Mouse (Mus musculus) mouse trophoblast stem cell (cell line): Measurements from ENCODE around the gene Dynll2.

Experiments
- in situ Hi-C, 2 experiments: fragments of 300-500 bp; cut with MseI, MboI; formaldehyde crosslinking; loops; 2 replicates in 1 of 2; 3 replicates in 1 of 2; pipeline ENCODE4 v1.15.1; 2025

Gene Dynll2

DNA sequence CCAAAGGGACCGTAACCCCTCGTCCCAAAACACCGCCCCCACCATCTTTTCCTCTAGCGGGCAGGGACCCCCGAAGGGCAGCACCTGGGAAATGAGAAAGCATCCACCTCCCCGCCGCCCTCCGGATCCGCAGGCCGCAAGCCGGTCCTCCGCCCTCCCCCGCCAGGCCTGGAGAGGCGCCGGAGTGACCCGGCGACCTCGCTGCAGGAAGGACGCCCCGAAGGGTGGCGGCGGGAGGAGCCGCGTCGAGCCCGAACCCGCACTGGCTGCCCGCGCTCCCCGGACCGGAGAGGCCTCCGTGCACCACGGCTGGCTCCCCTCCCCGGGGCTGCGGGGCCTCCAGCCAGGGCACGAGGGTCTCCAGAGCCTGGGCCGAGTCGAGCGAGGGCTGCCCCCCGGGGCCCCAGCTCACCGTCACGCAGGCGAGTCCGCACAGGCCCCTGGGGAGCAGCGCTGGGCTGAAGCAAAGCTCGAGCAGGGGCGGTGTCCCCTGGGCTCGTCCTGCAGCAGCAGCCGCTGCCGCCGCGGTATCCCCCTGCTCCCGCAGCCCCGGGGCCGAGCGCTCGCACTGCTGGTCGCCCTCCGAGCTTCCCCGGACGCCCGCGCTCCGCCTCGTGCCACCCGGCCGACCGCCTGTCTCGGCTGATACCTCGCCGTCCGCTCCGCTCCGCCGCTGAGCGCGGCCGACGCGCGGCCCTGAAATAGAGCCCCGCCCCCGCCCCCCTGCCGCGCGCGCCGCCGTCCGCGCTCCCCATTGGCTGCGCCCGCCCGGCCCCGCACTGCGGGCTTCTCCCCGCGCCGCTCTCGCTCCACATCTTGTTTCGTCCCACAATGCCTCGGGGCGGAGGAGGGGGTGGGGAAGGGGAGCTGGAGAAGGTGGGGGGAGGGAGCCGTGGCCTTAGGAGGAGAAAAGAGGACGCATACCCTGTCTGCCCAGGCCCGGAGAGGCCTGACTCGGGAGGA lies at the start of gene Dynll2:
Dynll2 (minus strand) TSS at position 703 of the 963 bp plus-strand sequence.
- in situ Hi-C loops, result no loop called here

DNA sequence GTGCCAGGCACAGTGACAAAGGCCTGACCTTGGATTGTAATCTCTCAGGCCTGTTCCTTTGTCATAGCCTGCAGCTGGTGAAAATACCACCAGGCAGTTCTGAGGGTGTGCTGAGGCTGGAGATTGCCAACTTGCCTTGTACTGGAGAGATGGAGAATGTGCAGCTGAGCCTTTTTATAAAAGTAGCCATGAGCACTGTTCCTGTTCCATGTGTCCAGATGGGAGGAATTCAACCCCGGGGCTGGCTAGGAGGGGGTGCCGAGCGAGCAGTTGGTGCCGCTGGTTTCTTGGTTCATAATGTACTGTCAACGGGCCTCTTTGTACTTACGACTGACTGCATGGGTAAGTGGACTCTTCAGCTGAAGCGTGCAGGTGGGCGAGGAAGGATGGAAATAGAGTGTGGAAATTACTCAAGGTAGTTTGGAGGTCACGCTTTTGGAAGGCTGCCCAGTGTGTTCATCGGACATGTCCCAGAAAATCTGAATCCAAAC lies 49.5 kb upstream of the Dynll2 start:
- in situ Hi-C loops, result no loop called here

DNA sequence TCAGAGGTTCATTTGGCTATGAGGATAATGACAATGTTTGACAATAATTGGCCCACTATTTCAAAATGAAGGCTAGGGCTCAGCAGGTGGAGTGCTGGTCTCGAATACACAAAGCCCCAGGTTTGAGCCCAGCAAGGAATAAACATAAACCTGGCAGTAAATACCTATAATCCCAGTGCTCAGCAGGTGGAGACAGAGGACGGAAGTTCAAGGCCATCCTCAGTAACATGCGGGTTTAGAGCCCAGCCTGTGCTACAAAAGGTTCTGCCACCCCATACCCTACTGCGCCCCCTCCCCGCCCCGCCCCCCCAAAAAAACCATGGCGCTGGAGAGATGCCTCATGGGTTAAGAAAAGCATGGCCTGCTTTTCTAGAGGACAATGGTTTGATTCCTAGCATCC lies 48.6 kb upstream of the Dynll2 start:
- in situ Hi-C loops, result no loop called here

DNA sequence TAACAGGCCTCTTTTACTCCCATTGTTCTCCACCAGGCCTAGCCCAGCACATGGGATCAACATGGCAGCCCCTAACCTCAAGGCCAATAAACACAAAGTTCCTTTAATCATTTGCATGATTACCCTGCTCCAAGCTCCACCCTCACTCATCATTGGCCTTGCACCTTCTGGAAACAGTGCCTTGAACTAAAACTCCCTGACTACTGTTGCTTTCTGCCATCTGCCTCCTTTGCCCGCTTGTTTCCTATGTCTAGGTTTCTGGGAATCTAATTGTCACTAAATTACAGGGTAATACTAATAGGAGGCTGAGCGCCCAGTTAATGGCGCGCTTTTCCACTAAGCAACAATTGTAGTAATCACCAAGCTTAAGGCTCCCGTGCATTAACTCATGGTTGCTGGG lies 44.4 kb upstream of the Dynll2 start:
- in situ Hi-C loops, result no loop called here

DNA sequence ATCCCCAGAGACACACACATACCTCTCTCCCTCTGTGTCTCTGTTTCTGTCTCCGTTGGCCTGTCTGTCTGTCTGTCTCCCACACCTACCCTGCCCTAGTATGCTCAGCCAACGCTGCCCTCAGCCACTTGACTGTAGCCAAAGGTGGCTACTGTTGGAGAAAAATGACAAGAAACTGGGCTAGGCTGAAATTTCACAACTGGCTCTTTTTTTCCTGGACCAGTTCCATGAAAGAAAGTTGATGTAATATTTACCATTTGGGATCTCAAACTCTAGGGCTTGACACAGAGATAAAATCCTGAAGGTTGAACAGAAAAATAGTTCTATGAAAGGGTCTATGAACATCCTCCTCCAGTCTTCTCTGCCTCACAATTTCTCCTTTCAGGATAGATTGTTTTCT lies 43.5 kb upstream of the Dynll2 start:
- in situ Hi-C loops, result no loop called here

DNA sequence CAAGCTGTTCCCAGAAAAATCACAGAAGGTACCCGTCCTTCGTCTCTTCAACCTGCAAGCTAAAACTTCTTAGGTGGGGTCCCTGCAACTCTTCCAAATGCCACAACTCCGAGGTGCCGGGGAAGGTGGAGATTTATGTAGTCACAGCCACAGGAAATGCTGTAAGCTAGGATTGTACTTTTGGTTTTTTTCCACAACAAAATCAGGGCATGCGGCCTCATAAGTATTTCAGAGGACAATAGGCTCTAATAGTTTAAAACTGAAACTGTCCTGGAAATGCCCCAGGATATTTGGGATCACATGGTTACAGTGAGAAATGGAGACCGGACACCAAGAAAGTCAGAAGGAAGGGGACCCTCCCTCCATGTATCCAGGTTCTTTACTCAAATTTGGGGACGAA lies 42.9 kb upstream of the Dynll2 start:
- in situ Hi-C loops, result no loop called here

DNA sequence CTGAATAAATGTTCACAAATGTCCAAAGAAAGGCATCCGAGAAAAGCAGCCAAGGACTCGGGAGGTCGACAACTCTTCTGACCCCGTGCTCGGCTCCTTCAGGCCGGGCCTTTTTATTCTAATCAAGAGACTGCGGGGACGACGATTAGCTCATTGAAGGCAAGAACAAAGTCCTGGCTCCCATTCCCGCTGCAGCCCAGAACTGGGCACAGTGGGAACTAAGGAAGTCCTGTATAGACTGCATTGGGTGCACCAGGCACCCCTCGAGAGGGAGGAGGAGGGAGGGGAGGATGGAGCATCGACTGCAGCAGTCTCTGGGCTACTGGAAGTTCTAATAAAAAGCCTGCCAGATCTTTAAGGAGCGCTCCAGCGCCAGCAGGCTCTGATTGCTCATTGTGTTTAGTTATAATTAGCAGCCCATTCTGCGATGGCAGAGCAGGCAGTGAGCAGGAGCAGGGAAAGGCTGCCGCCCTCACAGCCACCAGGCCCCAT lies 40.9 kb upstream of the Dynll2 start:
- in situ Hi-C loops, result no loop called here

DNA sequence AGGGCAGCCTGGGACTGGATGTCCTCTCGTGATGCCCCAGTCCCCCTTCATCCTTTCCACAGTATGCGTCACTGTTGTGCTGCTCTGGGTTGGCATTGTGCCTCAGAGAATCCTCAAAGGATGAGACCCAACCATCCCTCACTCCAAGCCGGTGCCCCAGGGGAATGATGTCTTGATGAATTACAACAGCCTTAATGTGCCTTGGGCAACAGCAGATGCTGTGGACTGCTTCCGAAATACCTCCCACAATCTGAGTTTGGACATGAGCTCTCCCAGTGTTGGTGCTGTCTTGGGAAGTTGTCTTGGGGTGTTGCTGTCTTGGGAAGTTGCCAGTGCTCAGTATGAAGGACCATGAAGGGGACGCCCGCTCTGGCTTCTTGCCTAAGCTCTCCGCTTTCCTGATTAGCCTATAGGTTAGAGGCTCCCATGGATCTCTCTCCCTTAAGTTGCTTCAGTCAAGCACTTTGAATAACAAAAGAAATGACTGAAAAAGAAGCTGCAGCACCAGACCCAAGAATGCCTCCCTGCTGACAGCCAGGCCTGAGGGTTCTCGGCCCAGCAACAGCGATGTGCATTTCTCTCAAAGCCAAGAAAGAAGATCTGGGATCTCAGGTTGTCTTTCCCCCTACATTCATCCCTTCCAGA lies 40.2 kb upstream of the Dynll2 start:
- in situ Hi-C loops, result no loop called here

DNA sequence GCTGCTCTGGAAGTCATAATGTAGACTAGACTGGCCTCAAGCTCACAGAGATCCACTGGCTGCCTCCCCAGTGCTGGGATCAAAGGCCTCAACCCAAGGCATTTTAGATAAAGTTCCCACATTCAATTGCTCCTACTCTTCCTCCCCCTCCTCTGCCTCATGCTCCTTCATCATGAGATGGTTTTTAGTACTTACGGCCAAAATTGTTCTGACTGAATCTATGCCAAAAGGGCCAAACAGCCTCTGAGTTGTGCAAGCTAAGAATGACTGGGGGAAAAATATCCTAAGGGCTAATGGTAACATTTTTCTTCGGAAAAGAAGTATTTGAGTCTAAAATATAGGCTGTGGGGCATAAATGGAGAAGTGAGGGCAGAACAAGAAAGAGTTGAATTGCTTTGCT lies 36.6 kb upstream of the Dynll2 start:
- in situ Hi-C loops, result no loop called here

DNA sequence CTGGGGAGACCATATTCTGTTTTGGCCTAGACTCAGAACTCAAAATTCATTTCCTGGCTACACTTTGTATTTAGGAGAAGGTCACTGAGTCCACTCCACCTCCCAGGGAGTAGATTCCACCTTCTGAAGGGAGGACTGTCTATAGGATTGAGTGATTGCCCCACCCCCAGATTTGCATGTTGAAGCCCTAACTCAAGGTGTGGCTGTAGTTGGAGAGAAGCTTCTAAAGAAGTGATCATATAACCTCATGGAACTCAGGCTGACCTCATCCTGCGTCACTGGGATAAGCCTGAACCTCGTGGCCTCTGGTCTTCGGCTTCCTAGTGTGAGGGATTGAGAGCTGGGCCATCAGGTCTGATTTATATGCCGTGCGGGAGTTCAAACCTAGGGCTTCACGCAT lies 28.5 kb upstream of the Dynll2 start:
- in situ Hi-C loops, result no loop called here

DNA sequence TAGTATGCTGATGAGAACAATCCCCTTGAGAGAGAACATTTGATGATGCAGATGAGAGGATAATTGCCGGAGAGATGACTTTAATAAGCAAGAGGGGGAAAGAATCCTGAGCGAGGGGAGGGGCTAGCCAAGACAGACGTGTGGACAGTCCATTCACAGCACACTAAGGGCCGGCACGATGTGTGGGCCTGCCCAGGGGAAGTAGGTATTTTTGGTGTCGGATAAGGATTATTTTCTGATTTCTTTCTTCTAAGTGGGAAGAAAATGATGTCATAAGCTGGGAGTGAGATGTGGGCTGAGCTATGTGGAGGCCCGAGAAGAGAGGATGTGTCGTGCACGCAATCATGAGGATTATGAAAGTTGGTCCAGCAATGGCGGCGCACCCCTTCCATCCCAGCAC lies 27.8 kb upstream of the Dynll2 start:
- in situ Hi-C loops, result no loop called here

DNA sequence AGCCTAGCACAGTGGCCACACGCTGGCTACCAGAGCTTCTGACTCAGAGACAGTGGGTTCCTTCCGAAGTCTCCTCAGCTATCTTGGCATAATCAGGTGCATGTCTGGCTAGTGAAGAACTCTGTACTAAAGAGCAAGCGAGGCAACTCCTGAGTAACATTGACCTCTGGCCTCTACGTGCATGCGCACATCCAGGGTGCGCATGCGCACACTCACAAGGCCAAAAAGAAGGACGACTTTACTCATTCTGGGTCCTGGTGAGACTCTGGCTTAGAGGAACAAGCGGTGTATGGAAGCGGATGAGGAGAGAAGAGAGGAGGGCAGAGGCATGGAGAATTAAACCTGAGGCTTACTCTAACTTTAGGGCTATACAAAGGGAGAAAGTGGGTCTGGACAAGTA lies 26.3 kb upstream of the Dynll2 start:
- in situ Hi-C loops, result no loop called here

DNA sequence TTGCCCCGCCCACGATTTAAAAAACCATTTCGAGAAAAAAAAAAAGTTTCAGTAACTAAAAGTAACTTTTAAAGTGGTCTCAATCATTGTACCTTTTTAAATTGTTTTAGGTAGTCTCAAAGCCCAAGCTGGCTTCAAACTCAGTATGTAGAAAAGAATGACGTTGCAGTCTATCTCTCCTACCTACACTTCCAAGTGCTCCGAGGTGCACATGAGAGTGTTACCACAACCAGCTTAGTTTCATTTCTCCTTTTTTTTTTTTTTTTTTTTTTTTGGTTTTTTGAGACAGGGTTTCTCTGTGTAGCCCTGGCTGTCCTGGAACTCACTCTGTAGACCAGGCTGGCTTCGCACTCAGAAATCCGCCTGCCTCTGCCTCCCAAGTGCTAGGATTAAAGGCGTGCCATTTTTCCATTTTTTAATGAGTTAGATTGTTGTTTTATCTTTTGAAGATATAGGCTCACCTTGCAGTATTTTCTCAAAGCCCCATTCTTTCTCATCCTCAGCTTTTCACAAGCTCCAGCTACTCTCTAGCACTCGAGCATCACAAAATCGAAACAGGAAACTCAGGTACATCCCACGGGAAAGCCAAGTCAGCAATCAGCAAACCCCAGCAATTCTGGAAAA lies 25.4 kb upstream of the Dynll2 start:
- in situ Hi-C loops, result no loop called here

DNA sequence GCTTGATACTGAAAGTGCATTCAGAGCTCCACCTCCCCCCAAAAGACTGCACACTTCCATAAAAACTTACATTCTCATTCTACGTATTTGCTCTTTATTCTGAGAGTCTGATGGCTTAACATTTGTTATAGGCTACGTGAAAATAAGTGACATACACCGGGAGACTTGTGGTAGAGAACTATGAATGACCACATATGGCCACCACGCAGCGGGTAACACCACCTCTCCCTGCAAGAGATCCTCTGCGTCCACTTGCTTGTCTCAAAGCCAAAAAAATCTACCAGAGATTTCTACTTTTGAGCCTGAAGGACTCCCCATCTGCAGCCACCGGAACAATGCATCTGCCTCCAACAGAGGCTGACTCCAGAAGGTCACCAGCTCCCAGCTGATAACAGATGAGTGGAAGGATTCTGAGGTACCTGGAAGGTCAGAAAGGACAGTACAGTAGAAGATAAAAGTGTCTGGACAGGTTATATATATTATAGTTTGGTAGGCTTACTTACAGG lies 24.6 kb upstream of the Dynll2 start:
- in situ Hi-C loops, result no loop called here

DNA sequence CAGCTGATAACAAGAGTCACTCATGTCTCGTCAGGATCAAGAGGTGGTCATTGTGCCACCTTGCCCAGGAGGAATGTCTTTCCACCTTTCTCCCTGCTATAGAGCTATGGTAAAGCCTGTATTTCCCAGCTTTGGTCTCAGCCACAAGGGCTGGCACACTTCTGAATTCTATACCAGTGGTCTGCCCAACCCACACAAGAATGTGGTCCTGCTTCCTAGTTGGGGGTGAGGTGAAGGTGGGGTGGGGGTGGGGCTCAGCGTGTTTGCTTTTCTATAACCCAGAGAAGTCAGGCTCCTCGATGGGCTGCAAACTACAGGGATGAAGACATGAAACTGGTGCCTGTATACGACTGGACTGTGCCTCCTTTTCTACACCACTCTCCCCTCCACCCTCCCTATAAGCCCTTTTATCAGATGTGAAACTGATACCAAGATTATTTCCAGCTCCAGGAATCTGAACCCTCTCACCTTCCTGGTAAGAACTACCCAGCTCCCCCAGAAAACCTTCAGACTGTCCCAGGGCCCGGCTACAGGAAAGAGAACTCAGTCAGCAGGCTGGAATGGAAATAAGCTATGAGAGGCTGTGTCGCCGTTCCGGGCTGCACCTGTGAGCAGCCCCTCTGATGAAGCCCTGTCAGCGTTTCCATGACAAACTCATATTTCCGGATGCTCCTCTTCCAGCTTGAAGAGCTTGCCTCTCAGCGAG lies 24.0 kb upstream of the Dynll2 start:
- in situ Hi-C loops, result no loop called here

DNA sequence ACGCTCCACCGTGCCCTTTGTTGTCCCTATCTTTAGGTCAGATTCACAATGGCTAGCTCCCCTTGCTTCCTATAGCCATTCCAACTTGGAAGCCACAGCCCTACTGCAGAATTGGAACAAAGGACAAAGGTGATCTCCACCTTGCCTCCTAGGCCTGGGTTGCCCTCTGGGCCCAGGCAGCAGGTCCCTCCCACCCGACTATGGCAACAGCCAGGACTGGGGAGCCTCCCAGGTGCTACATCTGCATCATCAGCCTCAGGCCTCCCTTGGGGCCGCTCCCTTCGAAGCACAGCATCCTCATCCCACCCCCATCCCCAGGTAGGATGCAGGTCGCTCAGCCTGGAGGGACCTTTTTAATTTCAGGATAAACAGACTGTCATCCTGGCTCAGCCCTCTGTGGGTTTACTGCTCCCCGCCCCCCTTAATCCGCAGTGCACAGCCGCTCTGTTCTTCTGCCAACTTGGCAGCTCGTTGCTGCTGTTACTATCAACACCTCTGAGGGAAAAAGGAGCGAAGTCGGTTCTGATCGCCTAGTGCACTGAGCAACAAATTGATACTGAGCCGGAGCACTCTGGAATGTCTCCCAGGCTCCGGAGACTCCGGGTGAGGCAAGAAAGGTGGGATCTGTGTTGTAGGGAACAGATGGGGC lies 22.3 kb upstream of the Dynll2 start:
- in situ Hi-C loops, result no loop called here

DNA sequence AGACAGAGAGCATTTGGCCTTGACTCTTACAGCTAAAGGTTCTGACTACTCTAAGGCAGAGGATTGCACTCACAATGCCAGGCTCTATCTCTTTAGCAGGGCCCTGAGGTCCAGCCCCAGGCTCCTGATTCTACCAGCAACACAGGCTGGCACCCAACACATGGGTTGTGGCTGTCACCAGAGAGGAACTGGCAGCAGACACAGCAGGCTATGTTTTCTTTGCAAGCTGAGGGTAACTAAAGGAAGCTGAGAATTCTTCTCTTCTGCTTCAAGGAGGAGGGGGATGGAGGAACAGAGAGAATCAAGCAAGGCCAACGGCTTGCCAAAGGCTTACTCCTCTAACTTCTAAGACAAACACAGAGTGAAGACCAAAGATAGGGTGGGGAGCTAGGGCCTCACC lies 21.3 kb upstream of the Dynll2 start:
- in situ Hi-C loops, result no loop called here

DNA sequence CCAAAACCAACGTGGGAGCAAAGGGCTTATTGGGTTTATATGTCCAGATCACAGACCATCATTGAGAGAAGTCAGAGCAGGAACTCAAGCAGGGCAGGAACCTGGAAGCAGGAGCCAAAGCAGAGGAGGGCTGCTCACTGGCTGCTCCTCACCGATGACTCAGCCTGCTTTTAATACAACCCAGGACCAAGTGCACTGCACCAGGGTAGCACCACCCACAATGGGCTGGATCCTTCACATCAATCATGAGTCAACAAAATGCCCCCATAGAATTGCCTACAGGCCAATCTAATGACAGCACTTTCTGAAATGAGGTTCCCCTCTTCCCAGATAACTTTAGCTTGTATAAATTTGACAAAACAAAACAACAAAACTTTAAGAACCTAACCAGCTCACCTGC lies 16.8 kb upstream of the Dynll2 start:
- in situ Hi-C loops, result no loop called here

DNA sequence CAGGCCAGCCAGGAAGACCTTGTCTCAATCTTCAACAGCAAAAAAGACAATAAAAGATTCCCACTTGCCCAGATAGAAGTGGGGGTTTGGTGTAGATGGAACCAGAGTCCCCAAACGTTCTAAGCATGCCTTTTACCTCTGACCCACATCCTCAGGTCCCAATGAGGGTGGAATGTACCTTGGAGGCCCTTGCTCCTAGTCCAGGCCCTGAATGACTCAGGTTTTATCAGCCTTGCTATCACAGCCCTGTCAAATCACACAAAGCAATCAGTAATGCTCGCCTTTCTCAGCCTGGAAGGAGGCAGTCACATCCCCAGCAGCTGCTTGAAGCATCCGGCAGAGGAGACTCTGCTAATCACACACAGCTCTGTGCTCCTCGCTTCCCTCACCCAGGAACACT lies 15.4 kb upstream of the Dynll2 start:
- in situ Hi-C loops, result no loop called here

DNA sequence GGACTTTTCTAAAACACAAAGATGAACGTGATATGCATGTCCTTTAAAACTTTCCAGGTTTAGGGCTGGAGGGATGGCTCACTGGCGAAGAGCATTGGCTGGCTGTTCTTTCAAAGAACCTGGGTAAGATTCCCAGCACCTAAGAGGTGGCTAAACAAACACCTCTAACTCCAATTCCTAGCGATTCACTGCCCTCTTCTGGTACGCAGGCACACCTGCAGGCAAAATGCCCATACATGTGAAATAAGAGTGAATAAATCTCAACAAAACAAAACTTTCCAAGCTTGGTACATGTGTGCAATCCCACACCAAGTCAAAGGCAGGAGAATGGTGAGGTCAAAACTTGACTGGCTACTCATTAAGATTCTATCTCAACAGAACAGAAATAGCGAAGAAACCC lies 12.4 kb upstream of the Dynll2 start:
- in situ Hi-C loops, result no loop called here

DNA sequence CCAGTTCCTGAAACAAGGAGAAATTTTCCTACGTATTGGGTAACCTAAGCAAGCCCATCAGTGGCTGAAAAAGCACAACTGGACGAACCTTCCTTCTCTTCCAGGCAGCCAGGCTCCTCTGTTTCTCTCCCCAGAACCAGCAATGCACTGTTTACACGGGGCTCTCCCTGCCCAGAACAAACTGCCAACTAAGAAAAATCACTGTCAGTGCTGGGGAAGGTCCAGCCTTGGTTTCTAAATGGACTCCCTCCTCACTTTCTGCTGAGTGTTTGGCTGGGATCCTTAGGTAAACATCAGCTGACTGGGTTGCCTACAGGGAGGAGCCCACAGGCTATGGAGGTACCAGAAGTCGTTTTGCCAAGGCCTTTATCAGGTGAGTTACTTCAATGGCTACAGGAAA lies 4.5 kb upstream of the Dynll2 start:
- in situ Hi-C loops, result no loop called here
